Mouse (Mus musculus) kidney, adult 2 months (tissue): ENCODE results near the gene Olfr1250.

Experiments used
- CTCF ChIP-seq: fragments of 200-500 bp; conservative IDR thresholded peaks from 2 replicates; pipeline ENCODE4 v1.5.1; 2011; ENCODE audit warnings: low read depth, mild to moderate bottlenecking, control low read depth, low read length, moderate library complexity, mixed read lengths; ENCODE audit not compliant: insufficient read depth, insufficient read length
- POLR2A ChIP-seq: fragments of 200-500 bp; IDR thresholded peaks from one replicate; pipeline ENCODE4 v1.6.1; 2011; ENCODE audit warnings: low read depth, low read length, control low read depth

GRCm38 (mm10) chr2:89614030-89614429 is 47.2 kb downstream of the Olfr1250 start, which contains the start of gene Olfr1247:
- no peak for TF ChIP-seq CTCF
- no peak for TF ChIP-seq POLR2A
